Mouse (Mus musculus) stomach, postnatal 0 days (tissue): ENCODE results near the gene Tnfaip1.

Source experiments
- CTCF ChIP-seq: IDR thresholded peaks from 2 replicates; pipeline ENCODE4 v1.5.1; 2016; ENCODE audit warnings: antibody characterized with exemption, low read depth, mild to moderate bottlenecking, moderate library complexity
- EP300 ChIP-seq: optimal IDR thresholded peaks from 2 replicates; pipeline ENCODE3; 2016; ENCODE audit warnings: antibody characterized with exemption

GRCm38 (mm10) chr11:78574536-78574935, 38.4 kb upstream of the Tnfaip1 start:
- no peak for TF ChIP-seq CTCF
- no peak for TF ChIP-seq EP300
